Mouse (Mus musculus): ENCODE measurements at regions not wholly inside any gene's neighbourhood (a gene's known extent, or its start where the extent isn't known, plus 50 kb on each side); places are given as distances from the start of the nearest gene placed in this dataset.
A peak's percentile ranks its signal among the peaks of the same experiment; 100 is the strongest.

DNA sequence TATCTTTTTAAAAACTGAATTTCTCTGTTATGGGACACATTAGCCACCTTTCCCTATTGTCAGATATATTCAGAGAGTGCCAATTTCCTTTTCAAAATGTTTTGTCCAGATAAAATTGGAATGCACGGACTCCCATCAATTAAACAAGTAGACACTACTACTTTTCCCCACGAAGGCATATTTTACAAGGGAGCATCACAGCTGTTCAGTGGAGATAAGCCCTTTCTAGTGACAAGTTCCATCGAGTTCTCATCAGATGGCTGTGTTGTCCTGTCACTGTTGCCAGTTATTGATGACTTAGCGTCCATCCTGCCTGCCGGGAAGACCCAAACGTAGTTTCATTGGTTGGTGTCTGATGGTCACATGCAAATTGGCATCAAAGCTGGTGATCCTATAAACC, 461.2 kb upstream of the Got2 start:
- DNase-seq (ENCODE audit: low spot score in 2 of 2), result no peak

DNA sequence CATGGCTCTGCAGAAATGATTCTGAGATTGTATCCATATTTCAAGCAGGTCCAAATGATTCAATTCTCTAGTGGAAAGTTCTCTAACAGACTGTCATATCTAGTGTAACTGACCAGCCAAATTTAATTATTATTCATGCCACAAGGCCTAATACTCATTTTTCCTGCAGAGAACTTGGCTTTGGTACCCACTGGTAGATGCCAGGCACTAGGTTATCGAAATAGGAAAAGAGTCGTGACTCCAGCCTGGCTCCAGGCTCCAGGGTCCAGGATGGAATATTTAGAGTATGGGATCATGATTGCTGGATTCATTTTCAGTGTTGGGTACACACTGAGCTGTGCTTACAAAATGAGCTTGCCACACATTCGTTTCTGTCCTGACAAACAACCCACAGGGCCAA, 452.4 kb upstream of the Got2 start:
- no peak for DNase-seq (ENCODE audit: low spot score in 2 of 2)

DNA sequence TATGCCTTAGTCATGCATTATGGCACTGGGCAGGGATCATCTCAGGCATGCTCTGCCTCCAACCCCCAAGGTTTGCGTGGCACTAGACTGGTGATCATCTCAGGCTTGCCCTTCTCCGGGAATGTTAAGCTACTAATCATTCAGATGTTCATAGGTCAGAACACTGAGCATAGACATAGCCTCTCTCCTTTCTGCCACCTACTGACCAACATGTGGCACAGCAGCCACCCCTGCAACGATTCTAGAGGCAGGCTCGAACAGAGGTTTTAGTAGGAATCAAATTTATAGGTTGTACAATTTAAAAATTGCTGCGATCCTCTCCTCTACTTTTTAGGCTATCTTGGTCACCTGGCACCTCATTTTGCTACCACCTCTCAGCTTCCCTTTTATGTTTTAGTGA, 430.0 kb upstream of the Got2 start:
- no peak for DNase-seq (ENCODE audit: low spot score in 2 of 2)

DNA sequence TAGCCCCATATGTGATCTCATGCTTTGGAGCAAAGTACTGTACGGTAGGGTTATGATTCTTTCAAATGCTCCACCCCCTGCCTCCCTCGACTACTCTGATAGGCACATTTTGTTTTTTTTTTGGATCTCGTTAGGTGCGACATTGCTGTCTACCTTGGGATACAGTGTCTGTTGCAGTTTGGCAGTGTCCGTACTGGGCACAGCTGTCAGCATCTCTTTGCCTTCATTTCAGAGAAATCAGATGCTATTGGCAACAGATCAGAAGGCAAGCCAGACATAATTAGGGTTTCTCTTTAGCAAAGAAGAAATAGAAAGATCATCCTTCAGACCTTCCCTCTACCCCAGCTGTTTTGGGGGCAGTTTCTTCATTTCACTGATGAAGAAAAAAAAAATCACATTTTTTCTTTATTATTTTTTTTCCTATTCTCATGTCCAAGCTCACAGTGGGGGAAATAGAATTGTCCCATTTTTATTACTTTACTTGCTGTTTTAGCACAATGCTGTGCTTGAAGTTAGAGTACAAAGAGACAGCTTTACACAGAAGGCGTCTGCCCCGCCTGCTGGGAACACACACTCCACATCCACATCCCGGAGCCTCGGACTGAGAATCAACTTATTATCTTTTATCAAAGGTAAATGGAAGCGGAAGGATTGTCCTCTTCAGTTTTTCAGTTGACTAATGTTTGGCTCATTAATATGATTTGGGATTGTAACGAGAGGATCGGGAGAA, 420.8 kb upstream of the Got2 start:
- DNase-seq (ENCODE audit: low spot score in 2 of 2), result no peak

DNA sequence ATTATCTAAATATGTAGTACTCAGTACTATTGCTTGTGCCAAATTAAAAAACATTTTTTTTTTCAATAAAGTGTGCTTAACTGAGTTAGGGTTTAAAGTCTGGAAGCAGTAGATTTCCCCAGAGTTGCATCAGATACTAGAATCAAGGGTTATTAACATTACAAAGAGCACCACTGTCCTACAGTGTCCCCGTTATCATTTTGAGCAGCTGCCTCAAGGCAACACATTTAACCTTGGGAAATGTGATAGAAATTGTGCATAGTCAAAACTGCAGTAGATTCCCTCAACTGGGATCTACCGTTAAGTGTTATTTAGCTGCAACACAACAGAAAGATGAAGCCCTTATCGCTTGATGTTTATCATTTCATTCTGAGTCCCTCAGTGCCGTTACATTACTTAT, 408.3 kb upstream of the Got2 start:
- no peak for DNase-seq (ENCODE audit: low spot score in 2 of 2)

DNA sequence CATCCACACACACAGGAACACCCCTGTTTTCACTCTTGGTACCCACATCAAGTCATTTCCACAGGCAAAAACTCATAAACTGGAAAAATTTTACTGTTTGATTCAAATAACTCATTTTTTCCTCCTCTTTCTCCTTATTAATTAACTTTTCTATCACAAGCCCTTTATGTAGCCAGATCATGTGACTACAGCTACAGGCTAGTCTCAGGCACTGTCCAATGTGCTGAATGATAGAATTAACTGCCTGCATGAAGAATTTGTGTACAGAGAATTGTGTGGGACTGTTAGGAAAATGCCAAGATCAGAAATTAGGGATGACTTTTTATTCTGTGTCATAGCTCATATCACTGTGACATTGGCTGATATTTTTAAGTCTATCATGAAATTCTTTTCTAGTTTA, 402.4 kb upstream of the Got2 start:
- DNase-seq (ENCODE audit: low spot score in 2 of 2), result no peak

DNA sequence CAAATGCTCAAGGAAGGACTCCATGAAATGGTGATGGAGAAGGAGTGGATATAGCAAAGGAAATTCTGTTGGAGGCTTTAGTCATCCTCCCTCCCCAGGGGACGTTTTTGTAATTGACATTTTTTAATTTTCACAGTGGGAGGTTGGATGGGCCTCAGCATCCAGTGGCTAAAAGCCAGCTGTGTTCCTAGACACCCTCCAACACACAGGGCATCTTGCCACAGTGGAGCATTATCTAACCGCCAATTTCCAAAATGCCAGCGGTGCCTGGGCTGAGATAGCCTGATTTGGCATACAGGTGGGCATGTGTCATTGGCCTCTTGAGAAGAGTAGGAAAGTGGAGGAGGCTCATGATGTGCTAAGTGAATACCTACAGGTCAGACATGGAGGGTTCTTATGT, 401.2 kb upstream of the Got2 start:
- no peak for DNase-seq (ENCODE audit: low spot score in 2 of 2)

DNA sequence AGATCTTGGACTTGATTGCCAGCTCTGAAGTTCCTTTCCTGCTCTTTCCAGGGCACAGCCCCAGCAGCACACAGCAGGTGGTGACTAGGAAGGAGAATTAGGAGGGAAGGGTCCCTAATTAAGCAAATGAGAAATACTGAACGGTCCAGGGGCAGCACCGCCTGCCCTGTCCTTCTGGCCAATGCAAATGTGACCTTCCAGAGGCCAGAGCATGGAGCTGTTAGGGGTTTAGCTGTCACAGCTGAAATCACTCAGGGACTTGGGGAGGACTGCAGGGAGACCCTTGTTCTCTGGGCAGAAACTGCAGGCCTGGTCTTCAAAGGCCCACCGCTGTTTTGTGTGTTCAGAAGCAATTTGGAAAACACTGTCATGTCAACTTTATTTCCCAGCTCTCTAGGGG, 400.2 kb upstream of the Got2 start:
- DNase-seq (ENCODE audit: low spot score in 2 of 2), result no peak

DNA sequence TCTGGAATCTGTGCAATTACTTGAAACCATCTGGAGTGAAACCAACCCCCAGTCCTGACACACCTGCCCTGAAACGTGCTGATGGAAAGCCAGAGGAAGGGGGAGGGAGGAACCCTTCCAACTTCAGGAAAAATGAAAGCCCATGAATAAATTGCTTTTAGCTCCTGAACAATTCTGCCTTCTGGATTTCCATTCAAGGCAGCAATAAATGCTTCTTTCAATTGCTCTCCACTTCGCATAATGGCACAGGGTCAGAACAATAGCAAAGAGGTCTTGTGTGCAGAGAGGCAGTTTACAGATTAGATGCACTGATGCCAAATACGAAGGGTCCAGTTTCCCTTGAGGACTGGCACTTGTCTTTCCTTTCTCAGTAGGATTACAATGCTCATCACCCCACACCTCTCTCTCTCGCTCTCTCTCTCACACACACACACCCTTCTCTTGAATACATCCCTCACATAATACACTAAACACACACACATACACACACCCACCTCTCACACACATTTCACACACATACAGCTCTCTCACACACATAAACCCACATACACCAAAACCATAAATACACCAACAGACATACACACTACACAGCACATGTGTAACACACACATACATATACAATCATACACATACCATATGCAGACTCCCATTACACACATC, 389.3 kb upstream of the Got2 start:
- no peak for DNase-seq (ENCODE audit: low spot score in 2 of 2)

DNA sequence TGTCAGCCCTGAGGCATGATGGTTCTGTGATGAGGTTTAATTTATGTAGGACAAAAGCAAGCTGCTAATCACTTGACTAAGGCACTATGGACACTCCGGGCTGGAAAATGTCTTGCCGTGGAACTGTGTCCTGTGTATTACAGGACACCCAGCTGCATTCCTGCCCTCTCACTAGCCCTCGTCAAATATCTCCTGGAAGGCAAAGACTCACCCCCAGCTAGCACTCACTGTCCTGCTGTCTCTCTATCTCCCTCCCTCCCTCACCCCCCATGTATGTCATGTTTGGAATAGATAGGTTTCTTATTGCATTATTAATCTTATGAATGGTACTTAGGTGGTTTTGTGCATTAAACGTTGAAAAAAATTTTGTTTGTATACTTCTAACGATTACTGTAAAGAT, 388.7 kb upstream of the Got2 start:
- DNase-seq (ENCODE audit: low spot score in 2 of 2), result no peak

DNA sequence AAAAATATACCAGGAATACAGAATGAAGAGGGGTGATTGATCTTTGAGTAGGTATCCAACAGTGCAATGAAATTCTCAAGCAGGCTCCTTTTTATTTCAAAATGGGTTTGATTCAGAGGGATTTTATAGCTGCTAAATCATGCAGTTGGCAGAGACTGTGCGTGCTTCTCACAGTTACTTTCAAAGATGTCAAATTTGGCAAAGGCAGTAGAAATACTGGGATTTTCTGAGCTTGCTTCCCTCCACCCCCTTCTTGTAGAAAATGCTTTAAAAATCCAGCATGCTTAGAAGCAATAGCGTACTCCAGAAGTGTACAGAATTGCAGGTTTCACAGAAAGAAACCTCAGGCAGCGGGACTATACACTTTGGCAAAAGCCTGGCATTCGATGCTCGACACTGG, 367.9 kb upstream of the Got2 start:
- DNase-seq (ENCODE audit: low spot score in 2 of 2), result peak; percentile 3 to 11

DNA sequence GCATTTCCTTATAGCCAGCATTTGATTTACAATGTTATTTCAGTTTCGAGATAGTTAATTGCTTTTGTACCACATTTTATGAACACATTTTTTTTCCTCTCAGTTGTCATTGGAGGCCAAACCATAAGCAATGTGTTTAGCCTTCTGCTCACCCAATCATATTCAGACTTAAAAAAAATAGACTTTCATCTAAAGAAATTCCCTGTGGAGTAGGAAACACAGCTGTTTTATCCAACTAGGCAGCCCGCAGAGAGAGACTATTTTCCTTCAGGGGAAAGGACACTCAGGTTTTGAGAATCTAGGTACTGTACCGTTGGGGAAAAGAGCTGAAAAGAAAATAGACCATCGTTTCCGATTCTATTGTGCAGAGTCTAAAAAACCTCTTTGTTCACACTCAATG, 367.5 kb upstream of the Got2 start:
- no peak for DNase-seq (ENCODE audit: low spot score in 2 of 2)

DNA sequence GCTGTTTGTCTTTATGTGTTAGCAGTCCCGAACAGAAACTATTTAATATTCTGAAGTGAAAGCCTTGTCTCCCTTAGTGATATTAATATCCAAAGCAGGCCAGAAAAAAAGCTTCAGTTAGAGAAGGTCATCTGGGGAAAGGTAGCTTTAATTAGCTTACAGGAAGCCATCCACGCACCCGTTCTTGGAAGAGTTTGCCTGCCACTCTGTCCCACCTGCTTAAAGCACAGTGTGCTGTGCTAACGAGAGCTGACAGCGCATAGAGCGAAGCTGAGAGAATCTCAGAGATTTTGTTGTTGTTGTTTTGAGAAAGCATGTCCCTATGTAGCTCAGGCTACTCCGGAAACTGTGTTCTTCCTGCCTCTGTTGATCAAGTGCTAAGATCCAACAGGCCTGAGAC, 357.7 kb upstream of the Got2 start:
- DNase-seq (ENCODE audit: low spot score in 2 of 2), result no peak

DNA sequence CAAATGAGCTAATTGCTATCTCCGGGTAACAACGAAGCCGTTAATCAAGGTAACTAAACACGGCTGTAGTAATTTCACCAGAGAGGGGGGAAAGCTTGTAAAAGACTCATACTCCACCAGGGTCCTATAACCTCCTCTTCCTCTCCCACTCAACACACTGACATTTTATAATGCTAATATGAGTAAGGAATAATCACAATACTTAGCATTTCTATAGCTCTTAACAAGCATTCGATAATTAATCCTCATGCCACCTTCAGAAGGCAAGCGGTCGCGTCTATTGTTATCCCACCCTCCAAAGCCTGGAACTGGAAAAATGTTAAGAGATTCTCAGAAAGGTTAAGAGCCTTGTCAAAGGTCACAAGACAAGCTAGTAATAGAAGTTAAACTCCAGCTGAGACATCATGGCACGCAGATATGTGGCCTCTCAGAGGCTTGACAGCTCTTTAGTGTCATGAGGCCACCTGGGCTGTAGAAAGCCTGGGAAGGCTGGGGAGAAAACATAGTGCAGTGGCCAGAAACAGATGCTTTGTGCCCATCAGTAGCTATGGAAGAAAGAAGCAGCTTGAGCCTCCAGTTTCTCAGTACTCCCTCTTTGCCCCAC, 356.3 kb upstream of the Got2 start:
- DNase-seq (ENCODE audit: low spot score in 2 of 2), result no peak

DNA sequence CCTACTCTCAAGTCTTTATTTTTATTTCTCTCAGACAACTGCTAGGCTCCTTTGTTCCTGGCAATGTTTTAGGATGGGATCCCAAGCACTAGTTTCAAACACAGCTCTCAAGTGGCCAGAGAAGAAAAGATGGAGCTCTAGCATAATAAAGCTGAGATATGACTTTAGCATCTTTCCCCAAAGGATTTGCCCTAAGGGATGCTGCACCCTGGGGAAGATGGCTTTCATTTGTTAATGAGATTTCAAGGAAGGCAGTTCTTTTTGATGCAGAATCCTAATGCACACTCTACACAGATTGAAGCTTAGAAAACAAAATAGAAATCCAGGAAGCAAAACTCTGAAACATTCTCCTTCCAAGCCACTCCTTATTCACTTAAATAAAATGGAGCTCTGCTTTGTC, 350.1 kb upstream of the Got2 start:
- no peak for DNase-seq (ENCODE audit: low spot score in 2 of 2)

DNA sequence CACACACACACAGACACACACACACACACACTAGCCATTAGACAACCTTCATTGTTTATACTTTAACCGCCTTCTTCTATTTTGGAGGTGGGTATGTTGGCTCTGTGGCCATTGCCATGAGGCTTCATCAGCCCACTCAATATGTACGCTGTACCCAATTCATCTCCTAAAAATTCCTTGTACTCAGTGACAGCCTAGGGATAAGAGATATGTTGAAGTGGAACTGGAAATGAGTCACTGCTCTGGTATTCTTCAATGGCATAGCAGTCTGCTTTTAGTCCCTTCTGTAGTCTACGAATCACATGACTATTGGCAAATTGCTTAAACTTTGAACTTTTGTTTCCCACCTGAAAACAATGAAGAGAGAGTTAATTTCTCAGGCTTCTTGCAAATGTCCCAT, 349.6 kb upstream of the Got2 start:
- no peak for DNase-seq (ENCODE audit: low spot score in 2 of 2)

DNA sequence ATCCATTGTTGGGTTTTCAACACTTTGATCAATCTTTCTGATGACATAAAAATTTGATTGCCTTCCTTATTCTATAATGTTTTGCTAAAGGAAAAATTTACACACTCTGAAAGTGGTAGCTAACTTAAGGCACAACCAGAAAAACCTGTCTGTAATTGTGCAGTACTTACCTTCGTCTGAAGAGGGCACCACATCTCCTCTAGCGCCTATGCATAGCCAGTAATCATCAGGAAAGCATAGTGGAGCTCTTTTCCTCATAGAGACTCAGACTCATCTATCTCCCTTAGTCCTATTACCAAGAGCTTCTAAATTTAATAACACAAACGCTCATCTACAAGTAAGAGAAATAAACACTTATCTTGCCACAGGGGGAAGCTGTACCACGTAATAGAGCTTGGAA, 342.1 kb upstream of the Got2 start:
- peak in 1 of 2 experiments; percentile 53 for DNase-seq (ENCODE audit: low spot score in 2 of 2)
